Mouse (Mus musculus) liver, adult 2 months (tissue): Measurements from ENCODE around the gene Pla2g6. TPM values are rescaled to one million over a fixed set of nuclear protein-coding genes. Genes with fewer than 3 reads are reported as not detected.
A peak's percentile ranks its signal among the peaks of the same experiment; 100 is the strongest.

Source experiments
- DNase-seq: peaks from one replicate; pipeline ENCODE4 v3.0.0-alpha.2; 2011; ENCODE audit warnings: low read depth, low spot score; ENCODE audit errors: extremely low read depth
- H3K27ac ChIP-seq: fragments of 200-500 bp; replicated peaks from 2 replicates; pipeline ENCODE4 v1.5.1; 2012; ENCODE audit warnings: low read depth, mild to moderate bottlenecking, control low read depth, inconsistent platforms, low read length; ENCODE audit not compliant: insufficient read depth
- H3K27me3 ChIP-seq: fragments of 200-500 bp; 2 replicates; pipeline ENCODE4 v1.6.1; 2012; ENCODE audit warnings: mild to moderate bottlenecking, moderate library complexity, low read length, inconsistent platforms; ENCODE audit not compliant: control insufficient read depth, insufficient read depth
- H3K36me3 ChIP-seq: fragments of 200-500 bp; 2 replicates; pipeline ENCODE4 v1.6.1; 2012; ENCODE audit warnings: low read length, inconsistent platforms; ENCODE audit not compliant: control insufficient read depth, insufficient read depth
- H3K4me1 ChIP-seq: fragments of 200-500 bp; 2 replicates; pipeline ENCODE4 v1.6.1; 2011; ENCODE audit warnings: low read length; ENCODE audit not compliant: control insufficient read depth, insufficient read depth
- H3K4me3 ChIP-seq: fragments of 200-500 bp; 2 replicates; pipeline ENCODE4 v1.5.1; 2011; ENCODE audit warnings: low read depth, mild to moderate bottlenecking, control low read depth, low read length, moderate library complexity; ENCODE audit not compliant: insufficient read depth
- H3K79me2 ChIP-seq: fragments of 200-500 bp; 2 replicates; pipeline ENCODE4 v1.6.1; 2012; ENCODE audit warnings: inconsistent platforms, mild to moderate bottlenecking, low read length, moderate library complexity; ENCODE audit not compliant: control insufficient read depth, insufficient read depth
- H3K9ac ChIP-seq: fragments of 200-500 bp; 2 replicates; pipeline ENCODE4 v1.6.1; 2012; ENCODE audit warnings: low read depth, mild to moderate bottlenecking, control low read depth, inconsistent platforms, low read length
- CTCF ChIP-seq: fragments of 200-500 bp; IDR thresholded peaks from 2 replicates; pipeline ENCODE4 v1.5.1; 2011; ENCODE audit warnings: low read depth, low read length, control low read depth
- POLR2A ChIP-seq: fragments of 200-500 bp; IDR thresholded peaks from 2 replicates; pipeline ENCODE4 v1.6.1; 2011; ENCODE audit warnings: low read length, control low read depth; ENCODE audit not compliant: insufficient read depth; ENCODE audit errors: extremely low read depth
- WGBS: fragments of 180-500 bp; shearing (Covaris S2); methylation state at CpG from one replicate; pipeline ENCODE4 v1.1.7; 2018; 5-methylcytosine and 5-hydroxymethylcytosine counted together
- polyA plus RNA-seq: library from polyadenylated mRNA; depleted of rRNA; stranded (reverse); fragments of >200 nt; gene quantifications from 2 replicates; pipeline ENCODE4 v1.2.3, GENCODE M21; 2012
- total RNA-seq: library from RNA; depleted of rRNA; stranded (reverse); fragments of >200 nt; gene quantifications from 2 replicates; pipeline ENCODE4 v1.2.3, GENCODE M21; 2014

Gene Pla2g6
- total and polyA plus RNA-seq, 2 experiments = 16.3 to 24.5 TPM

DNA sequence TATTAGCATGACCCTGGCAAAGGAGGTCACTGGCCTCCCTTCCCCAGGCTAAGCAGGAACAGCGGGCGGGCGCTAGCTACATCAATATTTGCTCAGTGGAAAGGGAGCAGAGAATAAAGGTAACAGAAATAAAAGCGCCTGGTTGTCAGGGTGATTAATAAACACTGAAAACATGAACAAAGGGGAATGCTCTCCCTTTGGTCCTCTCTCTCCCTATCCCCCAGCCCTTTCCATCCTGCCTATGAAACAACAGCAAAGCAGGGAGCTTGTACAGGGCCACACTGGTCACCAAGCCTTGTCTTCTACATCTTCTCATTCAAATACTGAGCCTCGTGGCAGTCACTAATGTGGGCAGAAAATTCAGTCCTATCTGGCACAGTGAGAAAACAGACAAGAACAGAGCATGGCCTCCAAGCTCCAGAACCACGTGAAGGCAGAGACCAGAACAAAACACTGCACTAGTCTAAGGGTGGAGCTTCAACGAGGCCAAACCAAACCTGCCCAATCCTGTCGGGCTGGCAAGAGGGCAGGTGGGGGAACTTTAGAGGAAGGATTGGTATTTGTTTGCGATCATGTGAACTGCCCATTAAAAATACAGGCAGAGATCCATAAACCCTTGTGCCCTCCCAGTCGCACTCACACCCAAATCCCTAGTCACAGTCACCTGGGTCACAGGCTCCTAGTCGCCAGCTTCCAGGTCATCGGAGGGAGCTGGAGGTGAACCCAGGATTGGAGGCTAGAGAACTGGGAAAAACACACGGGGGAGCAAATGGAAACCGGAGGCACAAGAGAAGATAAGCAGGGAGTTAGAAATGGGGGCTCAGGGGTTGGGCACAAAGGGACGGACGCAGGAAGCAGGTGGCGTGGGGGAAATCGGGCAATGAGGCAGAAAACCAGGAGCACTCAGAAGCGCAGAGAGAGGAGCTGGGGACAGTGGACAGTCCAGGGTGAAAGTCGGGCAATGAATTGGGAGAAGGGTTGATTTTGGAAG is 924 bp downstream of the Pla2g6 start:
- TF ChIP-seq POLR2A (0 out of 2 replicates have a peak, but pooled peaks have one; percentile 39), CTCF (no peak)
- peak overlapping the region; percentile 79 for H3K9ac ChIP-seq
- 0 out of 2 replicates have a peak, but pooled peaks cover 6% of the 10 kb centered on the region for H3K79me2 ChIP-seq
- peak; percentile 97 for DNase-seq
- H3K36me3 ChIP-seq = no peaks in the 10 kb centered on the region
- peak overlapping the region; percentile 57 for H3K4me3 ChIP-seq
- H3K4me1 ChIP-seq = peaks cover 38% of the 10 kb centered on the region
- H3K27ac ChIP-seq = peak overlapping the region; percentile 94
- no peaks in the 10 kb centered on the region for H3K27me3 ChIP-seq
- 5% methylated on average over 20 of the region's 20 CpGs for WGBS

DNA sequence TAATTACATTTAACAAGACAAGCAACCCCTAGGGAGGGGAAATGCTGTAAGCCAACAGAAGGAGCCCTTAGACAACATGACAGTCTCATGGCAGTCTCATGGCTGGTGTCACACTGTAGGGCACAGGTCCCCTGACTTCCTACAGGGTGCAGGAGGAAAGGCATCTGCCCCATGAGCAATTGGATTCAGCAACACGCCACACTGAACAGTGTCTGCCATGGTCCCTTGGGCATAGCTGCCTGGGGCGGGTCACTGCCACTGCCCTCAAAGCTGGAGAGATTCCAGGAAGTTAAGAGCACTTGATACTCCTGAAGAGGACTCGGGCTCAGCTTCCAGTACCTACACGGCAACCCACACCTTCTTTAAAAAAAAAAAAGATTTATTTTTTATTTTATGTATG is 1.9 kb downstream of the Pla2g6 start:
- no peaks in the 10 kb centered on the region for H3K36me3 ChIP-seq
- TF ChIP-seq CTCF (no peak), POLR2A (no peak)
- 26% methylated on average over 4 of the region's 4 CpGs for WGBS
- H3K79me2 ChIP-seq = 0 out of 2 replicates have a peak, but pooled peaks cover 6% of the 10 kb centered on the region
- peak; percentile 38 for DNase-seq
- no peaks in the 10 kb centered on the region for H3K27me3 ChIP-seq
- peaks cover 40% of the 10 kb centered on the region for H3K4me1 ChIP-seq
- H3K27ac ChIP-seq = peak overlapping the region; percentile 32
- 0 out of 2 replicates have a peak overlapping the region, but pooled peaks have one; percentile 5 for H3K9ac ChIP-seq
- H3K4me3 ChIP-seq = no peak overlapping the region

DNA sequence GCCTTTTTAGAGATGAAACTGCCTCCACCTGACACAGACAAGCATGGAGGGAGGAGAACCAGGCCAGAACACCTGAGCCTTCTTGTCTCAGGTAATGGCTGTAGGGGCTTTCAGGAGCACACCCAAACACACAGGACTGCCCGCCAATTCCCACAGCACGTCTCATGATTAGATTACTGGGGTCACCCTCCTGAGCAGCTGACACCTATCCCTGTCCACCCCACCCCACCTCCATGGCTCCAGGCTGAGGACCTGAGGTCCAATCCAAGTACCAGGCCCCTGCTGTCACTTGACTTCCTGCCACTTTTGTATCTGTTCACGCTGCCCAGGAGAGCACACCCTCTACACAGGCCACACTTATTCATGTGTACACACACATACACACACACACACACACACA is 2.4 kb downstream of the Pla2g6 start:
- H3K79me2 ChIP-seq = 0 out of 2 replicates have a peak, but pooled peaks cover 6% of the 10 kb centered on the region
- no peak overlapping the region for H3K4me3 ChIP-seq
- no peak overlapping the region for H3K27ac ChIP-seq
- WGBS = 52% methylated on average over 3 of the region's 3 CpGs
- TF ChIP-seq POLR2A = no peak
- no peak for TF ChIP-seq CTCF
- no peaks in the 10 kb centered on the region for H3K36me3 ChIP-seq
- no peaks in the 10 kb centered on the region for H3K27me3 ChIP-seq
- no peak overlapping the region for H3K9ac ChIP-seq
- H3K4me1 ChIP-seq = peaks cover 40% of the 10 kb centered on the region
- DNase-seq = no peak

- 91% methylated on average over 3 of the region's 3 CpGs for WGBS
- TF ChIP-seq POLR2A (no peak), CTCF (no peak)
- H3K9ac ChIP-seq = no peak overlapping the region
- H3K4me3 ChIP-seq = no peak overlapping the region
- H3K36me3 ChIP-seq = no peaks in the 10 kb centered on the region
- no peak for DNase-seq
- H3K4me1 ChIP-seq = peaks cover 40% of the 10 kb centered on the region
- H3K79me2 ChIP-seq = 0 out of 2 replicates have a peak, but pooled peaks cover 6% of the 10 kb centered on the region
- no peaks in the 10 kb centered on the region for H3K27me3 ChIP-seq
- peak overlapping the region; percentile 78; the same call in 1 of the 2 replicates for H3K27ac ChIP-seq
Observed at GRCm38 (mm10) chr15:79324373-79324772, 3.8 kb downstream of the Pla2g6 start.

DNA sequence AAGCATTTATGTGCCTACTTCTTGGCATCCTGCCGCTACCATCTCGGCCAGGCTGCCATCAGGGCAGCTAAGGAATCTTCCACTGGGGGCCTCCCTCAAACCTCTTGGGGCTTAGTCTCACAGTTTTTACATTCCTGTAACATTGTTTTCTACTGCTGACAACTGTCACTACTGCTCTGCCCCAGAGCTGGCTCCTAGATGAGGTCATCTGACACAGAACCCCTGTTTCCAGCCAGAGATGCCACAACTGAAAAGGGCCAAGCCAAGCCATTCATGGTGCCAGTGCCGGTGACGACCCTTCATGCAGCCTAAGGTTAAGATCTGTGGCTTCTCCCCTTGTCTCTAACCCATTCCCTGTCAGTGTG is 4.4 kb downstream of the Pla2g6 start:
- Histone ChIP-seq H3K27me3 (no peaks in the 10 kb centered on the region), H3K4me1 (peaks cover 40% of the 10 kb centered on the region), H3K9ac (0 out of 2 replicates have a peak overlapping the region, but pooled peaks have one; percentile 26), H3K27ac (peak overlapping the region; percentile 78), H3K4me3 (no peak overlapping the region), H3K36me3 (no peaks in the 10 kb centered on the region), H3K79me2 (0 out of 2 replicates have a peak, but pooled peaks cover 6% of the 10 kb centered on the region)
- no peak for DNase-seq
- 46% methylated on average over 4 of the region's 4 CpGs for WGBS
- TF ChIP-seq CTCF (no peak), POLR2A (no peak)
